Mouse (Mus musculus) liver, embryonic 15.5 days (tissue): ENCODE data around the gene B3gat2. TPM values are rescaled to one million over a fixed set of nuclear protein-coding genes. Genes with fewer than 3 reads are reported as not detected.

Source experiments
- ATAC-seq: fragments of 200-750 bp; cut with Nextera tagmentation; 2 replicates; pipeline ENCODE4 v1.8.0; 2017; ENCODE audit warnings: moderate number of reproducible peaks, mild to moderate bottlenecking, moderate library complexity; ENCODE audit not compliant: insufficient read depth
- H3K27ac ChIP-seq: fragments of 300-500 bp; sonication (generic); replicated peaks from 2 replicates; pipeline ENCODE4 v1.5.1; 2015; ENCODE audit warnings: mild to moderate bottlenecking, inconsistent platforms
- H3K27me3 ChIP-seq: fragments of 300-500 bp; sonication (generic); 2 replicates; pipeline ENCODE4 v1.6.1; 2015; ENCODE audit warnings: mild to moderate bottlenecking, inconsistent platforms
- H3K36me3 ChIP-seq: fragments of 300-500 bp; sonication (generic); replicated peaks from 2 replicates; pipeline ENCODE4 v1.6.1; 2015; ENCODE audit warnings: moderate library complexity, mild to moderate bottlenecking, inconsistent platforms
- H3K4me1 ChIP-seq: fragments of 300-500 bp; sonication (generic); replicated peaks from 2 replicates; pipeline ENCODE4 v1.6.1; 2015; ENCODE audit warnings: inconsistent platforms
- H3K4me2 ChIP-seq: fragments of 300-500 bp; sonication (generic); 2 replicates; pipeline ENCODE4 v1.6.1; 2015; ENCODE audit warnings: moderate library complexity, mild to moderate bottlenecking, inconsistent platforms
- H3K4me3 ChIP-seq: fragments of 300-500 bp; sonication (generic); replicated peaks from 2 replicates; pipeline ENCODE4 v1.5.1; 2015; ENCODE audit warnings: mild to moderate bottlenecking, inconsistent platforms
- H3K9ac ChIP-seq: fragments of 300-500 bp; sonication (generic); 2 replicates; pipeline ENCODE4 v1.6.1; 2015; ENCODE audit warnings: moderate library complexity, mild to moderate bottlenecking, inconsistent platforms
- H3K9me3 ChIP-seq: fragments of 300-500 bp; sonication (generic); replicated peaks from 2 replicates; pipeline ENCODE4 v1.6.1; 2016; ENCODE audit warnings: inconsistent platforms
- WGBS: fragments of 180-500 bp; shearing (Covaris S2); methylation state at CpG from one replicate; pipeline ENCODE4 v1.1.7; 2015; ENCODE audit warnings: mixed read lengths; ENCODE audit not compliant: insufficient replicate concordance; 5-methylcytosine and 5-hydroxymethylcytosine counted together
- polyA plus RNA-seq: library from polyadenylated mRNA; unstranded; fragments of >200 nt; fragmentation: Nextera tagmentation; extraction: Ambion mirVana; gene quantifications from 2 replicates; pipeline ENCODE4 v1.2.1, GENCODE M21; 2015

The B3gat2 gene
- polyA plus RNA-seq, 1 experiment from 2014 or later: 0.13 TPM

- H3K4me3 ChIP-seq: no peak overlapping the region
- no peak for ATAC-seq
- no peaks in the 10 kb centered on the region; the same call in 1 of the 2 replicates for H3K36me3 ChIP-seq
- no peak overlapping the region for H3K27ac ChIP-seq
- no peak overlapping the region for H3K9ac ChIP-seq
- no peaks in the 10 kb centered on the region for H3K4me1 ChIP-seq
- H3K4me2 ChIP-seq: no peak overlapping the region
- no peaks in the 10 kb centered on the region for H3K27me3 ChIP-seq
- WGBS: 29% methylated on average over 4 of the region's 4 CpGs
- no peaks in the 10 kb centered on the region for H3K9me3 ChIP-seq
These were observed 75.1 kb downstream of the B3gat2 start for GRCm38 (mm10) chr1:23836630-23837029.

- Histone ChIP-seq H3K4me1 (no peaks in the 10 kb centered on the region), H3K27me3 (no peaks in the 10 kb centered on the region), H3K9ac (no peak overlapping the region), H3K4me3 (no peak overlapping the region), H3K4me2 (no peak overlapping the region), H3K27ac (no peak overlapping the region), H3K36me3 (peaks cover 21% of the 10 kb centered on the region), H3K9me3 (no peaks in the 10 kb centered on the region)
- no peak for ATAC-seq
These were observed 79.4 kb downstream of the B3gat2 start for GRCm38 (mm10) chr1:23840924-23841323.

GRCm38 (mm10) chr1:23842629-23843028 is 81.1 kb downstream of the B3gat2 start:
- Histone ChIP-seq H3K4me1 (no peaks in the 10 kb centered on the region), H3K36me3 (peaks cover 34% of the 10 kb centered on the region), H3K9ac (no peak overlapping the region), H3K27me3 (no peaks in the 10 kb centered on the region), H3K9me3 (no peaks in the 10 kb centered on the region), H3K4me3 (no peak overlapping the region), H3K27ac (no peak overlapping the region), H3K4me2 (no peak overlapping the region)
- 70% methylated on average over 3 of the region's 3 CpGs for whole genome bisulfite sequencing
- ATAC-seq: no peak

GRCm38 (mm10) chr1:23843790-23844189 is 82.2 kb downstream of the B3gat2 start:
- H3K4me1 ChIP-seq: no peaks in the 10 kb centered on the region
- H3K4me2 ChIP-seq: no peak overlapping the region
- H3K4me3 ChIP-seq: no peak overlapping the region
- no peaks in the 10 kb centered on the region for H3K27me3 ChIP-seq
- ATAC-seq: no peak
- no peak overlapping the region for H3K27ac ChIP-seq
- peaks cover 44% of the 10 kb centered on the region for H3K36me3 ChIP-seq
- no peaks in the 10 kb centered on the region for H3K9me3 ChIP-seq
- WGBS: 76% methylated on average over 7 of the region's 7 CpGs
- H3K9ac ChIP-seq: no peak overlapping the region

GRCm38 (mm10) chr1:23845007-23845406 is 83.5 kb downstream of the B3gat2 start:
- WGBS: 90% methylated on average over 10 of the region's 10 CpGs
- Histone ChIP-seq H3K27ac (no peak overlapping the region), H3K9me3 (no peaks in the 10 kb centered on the region), H3K9ac (no peak overlapping the region), H3K27me3 (no peaks in the 10 kb centered on the region), H3K4me3 (no peak overlapping the region), H3K4me2 (no peak overlapping the region), H3K36me3 (peaks cover 49% of the 10 kb centered on the region), H3K4me1 (no peaks in the 10 kb centered on the region)
- ATAC-seq: no peak

GRCm38 (mm10) chr1:23846044-23846680 is 84.6 kb downstream of the B3gat2 start:
- no peak overlapping the region for H3K4me3 ChIP-seq
- H3K27me3 ChIP-seq: no peaks in the 10 kb centered on the region
- 85% methylated on average over 10 of the region's 10 CpGs for WGBS
- no peak for ATAC-seq
- peaks cover 56% of the 10 kb centered on the region for H3K36me3 ChIP-seq
- H3K9ac ChIP-seq: no peak overlapping the region
- H3K4me2 ChIP-seq: no peak overlapping the region
- no peak overlapping the region for H3K27ac ChIP-seq
- H3K9me3 ChIP-seq: no peaks in the 10 kb centered on the region
- no peaks in the 10 kb centered on the region for H3K4me1 ChIP-seq

- no peaks in the 10 kb centered on the region for H3K27me3 ChIP-seq
- H3K4me3 ChIP-seq: no peak overlapping the region
- H3K9ac ChIP-seq: no peak overlapping the region
- no peaks in the 10 kb centered on the region for H3K9me3 ChIP-seq
- ATAC-seq: no peak
- H3K4me1 ChIP-seq: no peaks in the 10 kb centered on the region
- no peak overlapping the region for H3K4me2 ChIP-seq
- no peak overlapping the region for H3K27ac ChIP-seq
- peaks cover 49% of the 10 kb centered on the region for H3K36me3 ChIP-seq
- WGBS: 75% methylated on average over 3 of the region's 3 CpGs
These were observed 94.1 kb downstream of the B3gat2 start for GRCm38 (mm10) chr1:23855623-23856022.

GRCm38 (mm10) chr1:23860944-23861343 is 99.4 kb downstream of the B3gat2 start:
- 81% methylated on average over 2 of the region's 2 CpGs for WGBS
- ATAC-seq: no peak

GRCm38 (mm10) chr1:23865566-23865965 is 104.0 kb downstream of the B3gat2 start:
- no peak overlapping the region for H3K4me3 ChIP-seq
- H3K9me3 ChIP-seq: no peaks in the 10 kb centered on the region
- no peak for ATAC-seq
- WGBS: 92% methylated on average over 7 of the region's 7 CpGs
- H3K27ac ChIP-seq: no peak overlapping the region
- H3K9ac ChIP-seq: no peak overlapping the region
- H3K36me3 ChIP-seq: peaks cover 9% of the 10 kb centered on the region
- no peaks in the 10 kb centered on the region for H3K27me3 ChIP-seq
- H3K4me2 ChIP-seq: no peak overlapping the region
- H3K4me1 ChIP-seq: no peaks in the 10 kb centered on the region

More at GRCm38 (mm10) chr1:23860944-23861343, 99.4 kb downstream of the B3gat2 start:
- H3K9me3 ChIP-seq: no peaks in the 10 kb centered on the region
- peaks cover 40% of the 10 kb centered on the region for H3K36me3 ChIP-seq
- H3K9ac ChIP-seq: no peak overlapping the region
- H3K4me1 ChIP-seq: no peaks in the 10 kb centered on the region
- H3K27me3 ChIP-seq: no peaks in the 10 kb centered on the region
- no peak overlapping the region for H3K27ac ChIP-seq
- no peak overlapping the region for H3K4me3 ChIP-seq
- no peak overlapping the region for H3K4me2 ChIP-seq

GRCm38 (mm10) chr1:23867350-23867862 is 105.9 kb downstream of the B3gat2 start:
- Histone ChIP-seq H3K36me3 (peaks cover 14% of the 10 kb centered on the region), H3K9ac (no peak overlapping the region), H3K9me3 (no peaks in the 10 kb centered on the region), H3K4me3 (no peak overlapping the region), H3K27ac (no peak overlapping the region), H3K27me3 (no peaks in the 10 kb centered on the region), H3K4me1 (no peaks in the 10 kb centered on the region), H3K4me2 (no peak overlapping the region)
- ATAC-seq: no peak
- 67% methylated on average over 2 of the region's 2 CpGs for WGBS

- WGBS: 92% methylated on average over 1 of the region's 1 CpGs
- Histone ChIP-seq H3K27me3 (no peaks in the 10 kb centered on the region), H3K4me2 (no peak overlapping the region), H3K4me3 (no peak overlapping the region), H3K9ac (no peak overlapping the region), H3K4me1 (no peaks in the 10 kb centered on the region), H3K27ac (no peak overlapping the region), H3K9me3 (no peaks in the 10 kb centered on the region), H3K36me3 (peaks cover 22% of the 10 kb centered on the region)
- no peak for ATAC-seq
These were observed 110.6 kb downstream of the B3gat2 start for GRCm38 (mm10) chr1:23872194-23872593.

- Histone ChIP-seq H3K4me1 (peaks cover 11% of the 10 kb centered on the region), H3K27ac (no peak overlapping the region), H3K4me2 (no peak overlapping the region), H3K27me3 (no peaks in the 10 kb centered on the region), H3K4me3 (no peak overlapping the region), H3K9me3 (no peaks in the 10 kb centered on the region), H3K9ac (no peak overlapping the region), H3K36me3 (no peaks in the 10 kb centered on the region)
- no peak for ATAC-seq
- WGBS: 84% methylated on average over 1 of the region's 1 CpGs
These were observed 121.1 kb downstream of the B3gat2 start for GRCm38 (mm10) chr1:23882681-23883080.
